Mouse (Mus musculus) liver, embryonic 16.5 days (tissue): ENCODE measurements around the gene Slc39a9. TPM values are rescaled to one million over a fixed set of nuclear protein-coding genes. Genes with fewer than 3 reads are reported as not detected.

Experiments used
- polyA plus RNA-seq: library from polyadenylated mRNA; unstranded; fragments of >200 nt; fragmentation: Nextera tagmentation; extraction: Ambion mirVana; gene quantifications from 2 replicates; pipeline ENCODE4 v1.2.1, GENCODE M21; 2015

Slc39a9 gene
- polyA plus RNA-seq, 1 experiment from 2014 or later, result 14.6 TPM

Other genes with a start within 250 kb of the Slc39a9 start
- gene Dcaf5, start 207.3 kb upstream of the Slc39a9 start, polyA plus RNA-seq, result 2.3 and 2.4 TPM in 2 replicates
- 5.7 and 7.1 TPM in 2 replicates for gene Exd2, start 180.8 kb upstream of the Slc39a9 start, polyA plus RNA-seq
- 0.15 and 0.53 TPM in 2 replicates for gene Galnt16, start 125.6 kb upstream of the Slc39a9 start, polyA plus RNA-seq
- 88.5 and 101 TPM in 2 replicates for gene Erh, start 458 bp downstream of the Slc39a9 start, polyA plus RNA-seq
- gene Plekhd1, start 48.7 kb downstream of the Slc39a9 start, polyA plus RNA-seq, result 0.18 and 0.35 TPM in 2 replicates
- gene Ccdc177, start 116.8 kb downstream of the Slc39a9 start, polyA plus RNA-seq, result not detected in 2 replicates
- gene Susd6, start 146.6 kb downstream of the Slc39a9 start, polyA plus RNA-seq, result 14.6 and 15.2 TPM in 2 replicates